Mouse (Mus musculus) thymus, adult 2 months (tissue): ENCODE data around the gene Stab2.

Experiments used
- CTCF ChIP-seq: fragments of 200-500 bp; IDR thresholded peaks from 2 replicates; pipeline ENCODE4 v1.5.1; 2012; ENCODE audit warnings: mild to moderate bottlenecking, control low read depth, low read length, moderate library complexity, borderline replicate concordance; ENCODE audit not compliant: control insufficient read depth, poor library complexity, insufficient read depth; ENCODE audit errors: extremely low read depth
- POLR2A ChIP-seq: fragments of 200-500 bp; IDR thresholded peaks from 2 replicates; pipeline ENCODE4 v1.6.1; 2012; ENCODE audit warnings: mild to moderate bottlenecking, low read length, control low read depth, moderate library complexity; ENCODE audit not compliant: control insufficient read depth, poor library complexity, insufficient read depth; ENCODE audit errors: extremely low read depth

- TF ChIP-seq POLR2A (no peak), CTCF (no peak)
Observed at GRCm38 (mm10) chr10:86821014-86821413, 186.8 kb downstream of the Stab2 start.
